In genomic region chr3:116904158-116904557, GRCm38 (mm10) we compare ENCODE assay signal across 9 mouse cellular contexts. TPM values are rescaled to one million over a fixed set of nuclear protein-coding genes. Genes with fewer than 3 reads are reported as not detected.
DNase-seq lines count a peak whose midpoint lies in the region; ATAC-seq and TF ChIP-seq lines count a peak whose summit lies in the region.
"Had no signal": no experiment of that assay in that cellular context is flagged by ENCODE, and none has a peak within 500 bp of the region (broad histone marks: within the 10 kb centered on the region; RNA-seq: fewer than 3 reads in every experiment).

No protein-coding gene starts in this region.

- no peak for TF ChIP-seq EP300 in MEL (IDR thresholded peaks at IDR 0.05; ENCODE audit: low read depth in 1 of 2, low read length in 2 of 2)
- no peak for TF ChIP-seq EP300 in heart, postnatal 0 days (IDR thresholded peaks at IDR 0.05; ENCODE audit: low read depth)

- no peak overlapping the region for H3K4me3 ChIP-seq in MEL (ENCODE audit: control insufficient read depth in 1 of 2, insufficient read depth in 1 of 2, low read depth in 2 of 2, low read length in 2 of 2)
- no peak overlapping the region for H3K4me3 ChIP-seq in embryonic facial prominence, embryonic 11.5 days (ENCODE audit: low read depth, low read length)
- no peak overlapping the region for H3K4me3 ChIP-seq in heart, postnatal 0 days (ENCODE audit: low read depth, low read length)
- H3K4me3 ChIP-seq: lung, embryonic 15.5 days had no signal

- H3K4me1 ChIP-seq in MEL (ENCODE audit: control insufficient read depth in 1 of 2, insufficient read depth in 2 of 2, low read length in 2 of 2), result no peaks in the 10 kb centered on the region
- H3K4me1 ChIP-seq in embryonic facial prominence, embryonic 11.5 days (ENCODE audit: control insufficient read depth, insufficient read depth, low read length), result no peaks in the 10 kb centered on the region
- H3K4me1 ChIP-seq in heart, postnatal 0 days (ENCODE audit: control insufficient read depth, insufficient read depth), result no peaks in the 10 kb centered on the region
- H3K4me1 ChIP-seq: lung, embryonic 15.5 days had no signal

- peak; percentile 64 for TF ChIP-seq RAD21 in MEL (IDR thresholded peaks at IDR 0.05; ENCODE audit: low read depth, low read length)

- no peak for ATAC-seq in embryonic facial prominence, embryonic 11.5 days (replicated peaks; ENCODE audit: insufficient number of reproducible peaks, low FRiP score, low TSS enrichment, low read depth)
- peak; percentile 60; the same call in 1 of the 2 replicates for ATAC-seq in heart, postnatal 0 days (ENCODE audit: insufficient read depth, low read depth)
- ATAC-seq in megakaryocyte, adult 5-6 weeks (ENCODE audit: poor library complexity, severe bottlenecking), result no peak

- DNase-seq in MEL (ENCODE audit: low read depth, low spot score), result peak; percentile 72
- DNase-seq in adrenal gland, postnatal 14 days, result peak; percentile 85
- peak; percentile 75 for DNase-seq in embryonic facial prominence, embryonic 11.5 days (ENCODE audit: low spot score)
- DNase-seq in heart, postnatal 0 days (ENCODE audit: low spot score), result peak; percentile 81
- DNase-seq in layer of hippocampus, adult 8-10 months (ENCODE audit: low spot score in 2 of 2), result peak; percentile 81 to 89
- DNase-seq in lung, postnatal 25 days (ENCODE audit: low spot score), result peak; percentile 68
- DNase-seq in right cerebral cortex, postnatal 10 days (ENCODE audit: low spot score in 2 of 2), result peak; percentile 91 to 93

- H3K79me2 ChIP-seq in MEL (ENCODE audit: control insufficient read depth, insufficient read depth, low read length, poor library complexity), result no peaks in the 10 kb centered on the region

- no peak for TF ChIP-seq POLR2A in MEL (IDR thresholded peaks at IDR 0.05; ENCODE audit: control insufficient read depth in 1 of 2, insufficient read depth in 1 of 2, low read depth in 1 of 2, low read length in 2 of 2, poor library complexity in 1 of 2)

- H3K9ac ChIP-seq in MEL (ENCODE audit: control insufficient read depth, low read depth, low read length, poor library complexity, severe bottlenecking), result no peak overlapping the region
- H3K9ac ChIP-seq in embryonic facial prominence, embryonic 11.5 days (replicated peaks; ENCODE audit: low read length), result no peak overlapping the region
- H3K9ac ChIP-seq in heart, postnatal 0 days (replicated peaks; ENCODE audit: low read depth, low read length), result no peak overlapping the region
- H3K9ac ChIP-seq: lung, embryonic 15.5 days had no signal

- H3K9me3 ChIP-seq in MEL (replicated peaks; ENCODE audit: insufficient read depth, low read length), result no peaks in the 10 kb centered on the region
- no peaks in the 10 kb centered on the region for H3K9me3 ChIP-seq in embryonic facial prominence, embryonic 11.5 days (replicated peaks; ENCODE audit: control insufficient read depth, low read length)
- no peaks in the 10 kb centered on the region for H3K9me3 ChIP-seq in heart, postnatal 0 days (replicated peaks; ENCODE audit: control insufficient read depth, low read length)
- H3K9me3 ChIP-seq: lung, embryonic 15.5 days had no signal

- peak; percentile 64 to 75 (median 70) for TF ChIP-seq CTCF in MEL (IDR thresholded peaks at IDR 0.05 in 2 of 3, conservative IDR thresholded peaks at IDR 0.05 in 1 of 3; ENCODE audit: control insufficient read depth in 1 of 3, insufficient read depth in 1 of 3, low read depth in 2 of 3, low read length in 3 of 3, poor library complexity in 1 of 3, severe bottlenecking in 1 of 3)
- TF ChIP-seq CTCF in heart, postnatal 0 days (IDR thresholded peaks at IDR 0.05; ENCODE audit: low read depth), result peak; percentile 90

- no peak overlapping the region for H3K27ac ChIP-seq in MEL (ENCODE audit: control insufficient read depth, low read depth, low read length)
- no peak overlapping the region for H3K27ac ChIP-seq in embryonic facial prominence, embryonic 11.5 days (replicated peaks; ENCODE audit: low read depth, low read length)
- no peak overlapping the region for H3K27ac ChIP-seq in heart, postnatal 0 days (ENCODE audit: low read depth)
- H3K27ac ChIP-seq: lung, embryonic 15.5 days had no signal

- no peak overlapping the region for H3K4me2 ChIP-seq in embryonic facial prominence, embryonic 11.5 days (ENCODE audit: low read depth, low read length)
- no peak overlapping the region for H3K4me2 ChIP-seq in heart, postnatal 0 days (ENCODE audit: low read depth, low read length)
- H3K4me2 ChIP-seq: lung, embryonic 15.5 days had no signal

- H3K36me3 ChIP-seq in MEL (ENCODE audit: control insufficient read depth in 1 of 2, insufficient read depth in 2 of 2, low read length in 2 of 2), result peaks cover 0 to 38% of the 10 kb centered on the region in 2 experiments; a peak in 2 of 4 replicates
- H3K36me3 ChIP-seq in embryonic facial prominence, embryonic 11.5 days (replicated peaks; ENCODE audit: control insufficient read depth, insufficient read depth, low read depth, low read length), result no peaks in the 10 kb centered on the region
- no peaks in the 10 kb centered on the region for H3K36me3 ChIP-seq in heart, postnatal 0 days (replicated peaks; ENCODE audit: control insufficient read depth, insufficient read depth, low read length)
- H3K36me3 ChIP-seq: lung, embryonic 15.5 days had no signal

- 26% methylated on average over 6 of the region's 6 CpGs for WGBS in embryonic facial prominence, embryonic 11.5 days
- WGBS in heart, postnatal 0 days, result 23% methylated on average over 6 of the region's 6 CpGs

- no peaks in the 10 kb centered on the region for H3K27me3 ChIP-seq in MEL (ENCODE audit: control insufficient read depth in 1 of 2, insufficient read depth in 2 of 2, low read length in 2 of 2)
- no peaks in the 10 kb centered on the region for H3K27me3 ChIP-seq in embryonic facial prominence, embryonic 11.5 days (ENCODE audit: control insufficient read depth, insufficient read depth, low read length)
- H3K27me3 ChIP-seq in heart, postnatal 0 days (ENCODE audit: control insufficient read depth, insufficient read depth, low read length), result no peaks in the 10 kb centered on the region
- H3K27me3 ChIP-seq: lung, embryonic 15.5 days had no signal

TF ChIP-seq in MEL, 35 proteins besides CTCF, POLR2A, EP300 and RAD21:
- TF ChIP-seq RCOR1 (IDR thresholded peaks at IDR 0.05; ENCODE audit: low read depth, low read length) (no peak), POLR2AphosphoS5 (IDR thresholded peaks at IDR 0.05; ENCODE audit: borderline replicate concordance, low read depth, low read length) (no peak), ETS1 (IDR thresholded peaks at IDR 0.05; ENCODE audit: low read depth, low read length) (no peak), JUND (IDR thresholded peaks at IDR 0.05; ENCODE audit: low read depth, low read length) (0 out of 2 replicates have a peak, but pooled peaks have one; percentile 30), MAX (IDR thresholded peaks at IDR 0.05; ENCODE audit: low read length) (0 out of 2 replicates have a peak, but pooled peaks have one; percentile 17), ZC3H11A (IDR thresholded peaks at IDR 0.05; ENCODE audit: low read depth, low read length) (peak; percentile 54; the same call in 1 of the 2 replicates), SMC3 (IDR thresholded peaks at IDR 0.05; ENCODE audit: low read depth, low read length) (peak; percentile 62)

RNA-seq across cellular contexts. Expression of gene Frrs1, which starts 44.9 kb away (rescaled TPM):
- 78.5 and 88.3 TPM in 2 replicates for total RNA-seq in MEL (2012; rRNA removed)
- 100 to 1,000 TPM in 1 of 2 experiments, 10 to 100 TPM in 1; 84.6 to 625 TPM for polyA plus RNA-seq in MEL (2012; ENCODE audit: insufficient read depth in 1 of 2, insufficient read length in 2 of 2, low read depth in 1 of 2, low replicate concordance in 2 of 2, missing spikeins in 1 of 2)
- total RNA-seq in adrenal gland, postnatal 14 days (2021), result 14.3 and 21.6 TPM in 2 replicates
- 10.6 and 11.6 TPM in 2 replicates for polyA plus RNA-seq in embryonic facial prominence, embryonic 11.5 days (2014; fragmentation: Nextera tagmentation; extraction: Ambion mirVana)
- 3.2 and 4.4 TPM in 2 replicates for total RNA-seq in heart, postnatal 0 days (2014; rRNA removed; ENCODE audit: low replicate concordance)
- polyA plus RNA-seq in heart, postnatal 0 days (2015; fragmentation: Nextera tagmentation; extraction: Ambion mirVana), result 9.8 and 9.9 TPM in 2 replicates
- total RNA-seq in layer of hippocampus, adult 8-10 months (2022), result 1 to 10 TPM in 2 of 4 experiments, under 1 TPM in 2; 0.47 to 3.0 (median 1.5) TPM
- total RNA-seq in megakaryocyte, adult 5-6 weeks (2015), result 54.3 and 54.9 TPM in 2 replicates
- 37.9 and 38.4 TPM in 2 replicates for total RNA-seq in megakaryocyte, adult 5-6 weeks (2017)
